Mouse (Mus musculus): ENCODE results near the gene Csnk1g2. TPM values are rescaled to one million over a fixed set of nuclear protein-coding genes. Genes with fewer than 3 reads are reported as not detected.

Csnk1g2 gene
- polyA plus RNA-seq, 2 experiments = 110 to 253 TPM

GRCm38 (mm10) chr10:80589127-80589878 is 33.3 kb upstream of the Csnk1g2 start:
- Histone ChIP-seq H3K4me3 (replicated peaks; ENCODE audit: low read length) (peak overlapping the region; percentile 94), H3K9me3 (ENCODE audit: control insufficient read depth, low read length) (no peaks in the 10 kb centered on the region), H3K27ac (replicated peaks; ENCODE audit: low read depth, low read length) (no peak overlapping the region), H3K4me1 (ENCODE audit: control insufficient read depth, insufficient read depth, low read length) (peaks cover 16% of the 10 kb centered on the region), H3K36me3 (ENCODE audit: control insufficient read depth, insufficient read depth, low read length) (peaks cover 22% of the 10 kb centered on the region), H3K27me3 (ENCODE audit: control insufficient read depth, insufficient read depth, low read length) (no peaks in the 10 kb centered on the region), H3K9ac (ENCODE audit: low read depth, low read length, severe bottlenecking) (peak overlapping the region; percentile 85), H3K4me2 (replicated peaks; ENCODE audit: low read depth, low read length, severe bottlenecking) (peak overlapping the region; percentile 97)
- DNase-seq (ENCODE audit: low spot score) = no peak
- ATAC-seq (ENCODE audit: low FRiP score, low read depth) = no peak
- no peak for TF ChIP-seq POLR2A (IDR thresholded peaks at IDR 0.05; ENCODE audit: borderline replicate concordance, extremely low read depth, insufficient read depth, insufficient read length)
- 15% methylated on average over 12 of the region's 12 CpGs for WGBS

- WGBS = 1% methylated on average over 61 of the region's 73 CpGs
- TF ChIP-seq POLR2A (IDR thresholded peaks at IDR 0.05; ENCODE audit: borderline replicate concordance, extremely low read depth, insufficient read depth, insufficient read length) = peak; percentile 82; the same call in 1 of the 2 replicates
- peak; percentile 96 for ATAC-seq (ENCODE audit: low FRiP score, low read depth)
- Histone ChIP-seq H3K4me3 (replicated peaks; ENCODE audit: low read length) (peak within 1 kb of the TSS; percentile 94), H3K27me3 (ENCODE audit: control insufficient read depth, insufficient read depth, low read length) (no peaks in the 10 kb centered on the region), H3K27ac (replicated peaks; ENCODE audit: low read depth, low read length) (0 out of 2 replicates have a peak within 1 kb of the TSS, but pooled peaks have one; percentile 46), H3K9ac (ENCODE audit: low read depth, low read length, severe bottlenecking) (peak within 1 kb of the TSS; percentile 85), H3K4me2 (replicated peaks; ENCODE audit: low read depth, low read length, severe bottlenecking) (peak within 1 kb of the TSS; percentile 97), H3K4me1 (ENCODE audit: control insufficient read depth, insufficient read depth, low read length) (peaks cover 16% of the 10 kb centered on the region), H3K9me3 (ENCODE audit: control insufficient read depth, low read length) (no peaks in the 10 kb centered on the region), H3K36me3 (ENCODE audit: control insufficient read depth, insufficient read depth, low read length) (peaks cover 15% of the 10 kb centered on the region)
- DNase-seq (ENCODE audit: low spot score) = peak; percentile 95
These were observed 32.5 kb upstream of the Csnk1g2 start, which contains the start of gene Abhd17a for GRCm38 (mm10) chr10:80589879-80590854. Abhd17a (minus strand) TSS chr10:80590341.

GRCm38 (mm10) chr10:80596318-80596717 is 26.3 kb upstream of the Csnk1g2 start:
- Histone ChIP-seq H3K27me3 (ENCODE audit: control insufficient read depth, insufficient read depth, low read length) (no peaks in the 10 kb centered on the region), H3K27ac (replicated peaks; ENCODE audit: low read depth, low read length) (no peak overlapping the region), H3K4me2 (replicated peaks; ENCODE audit: low read depth, low read length, severe bottlenecking) (no peak overlapping the region), H3K36me3 (ENCODE audit: control insufficient read depth, insufficient read depth, low read length) (no peaks in the 10 kb centered on the region), H3K9ac (ENCODE audit: low read depth, low read length, severe bottlenecking) (no peak overlapping the region), H3K4me1 (ENCODE audit: control insufficient read depth, insufficient read depth, low read length) (no peaks in the 10 kb centered on the region), H3K4me3 (replicated peaks; ENCODE audit: low read length) (no peak overlapping the region), H3K9me3 (ENCODE audit: control insufficient read depth, low read length) (no peaks in the 10 kb centered on the region)
- 31% methylated on average over 4 of the region's 4 CpGs for WGBS
- no peak for TF ChIP-seq POLR2A (IDR thresholded peaks at IDR 0.05; ENCODE audit: borderline replicate concordance, extremely low read depth, insufficient read depth, insufficient read length)
- ATAC-seq (ENCODE audit: low FRiP score, low read depth) = no peak
- no peak for DNase-seq (ENCODE audit: low spot score)

- H3K27me3 ChIP-seq (ENCODE audit: control insufficient read depth, insufficient read depth, low read length) = no peaks in the 10 kb centered on the region
- TF ChIP-seq POLR2A (IDR thresholded peaks at IDR 0.05; ENCODE audit: borderline replicate concordance, extremely low read depth, insufficient read depth, insufficient read length) = peak; percentile 84; the same call in 1 of the 2 replicates
- peak within 1 kb of the TSS; percentile 59 for H3K9ac ChIP-seq (ENCODE audit: low read depth, low read length, severe bottlenecking)
- peak within 1 kb of the TSS; percentile 87 for H3K4me2 ChIP-seq (replicated peaks; ENCODE audit: low read depth, low read length, severe bottlenecking)
- H3K36me3 ChIP-seq (ENCODE audit: control insufficient read depth, insufficient read depth, low read length) = peaks cover 20% of the 10 kb centered on the region
- under 1% methylated on average over 48 of the region's 54 CpGs for WGBS
- H3K27ac ChIP-seq (replicated peaks; ENCODE audit: low read depth, low read length) = peak within 1 kb of the TSS; percentile 67
- H3K9me3 ChIP-seq (ENCODE audit: control insufficient read depth, low read length) = no peaks in the 10 kb centered on the region
- DNase-seq (ENCODE audit: low spot score) (peak; percentile 96), ATAC-seq (ENCODE audit: low FRiP score, low read depth) (peak; percentile 97)
- peak within 1 kb of the TSS; percentile 65 for H3K4me3 ChIP-seq (replicated peaks; ENCODE audit: low read length)
- H3K4me1 ChIP-seq (ENCODE audit: control insufficient read depth, insufficient read depth, low read length) = peaks cover 11% of the 10 kb centered on the region
These were observed 19.8 kb upstream of the Csnk1g2 start, which contains the start of the genes Scamp4 and Adat3 for GRCm38 (mm10) chr10:80602698-80603325. Scamp4 (plus strand) TSS chr10:80602872. Adat3 (plus strand) TSS chr10:80602880.
